Mouse (Mus musculus) cerebellum, postnatal 10 days (tissue): ENCODE data around the gene Atp6v0a2.
"Not testable (repeated sequence)": the region's sequence is repeated elsewhere in the genome, so short reads cannot be mapped to it uniquely, and the experiment has no call there.

Experiments used
- DNase-seq, 2 experiments: peaks; one replicate each; pipeline ENCODE4 v3.0.0; 2021; ENCODE audit warnings: mixed read lengths in 2 of 2

Atp6v0a2 gene

GRCm38 (mm10) chr5:124628448-124629363, at the start of gene Atp6v0a2:
TSS of gene Atp6v0a2 (plus strand) at chr5:124628576.
- DNase-seq: peak; percentile 98 to 99

GRCm38 (mm10) chr5:124578633-124579317, 49.6 kb upstream of the Atp6v0a2 start, which contains the start of the genes Eif2b1 and Gtf2h3:
TSS of gene Eif2b1 (minus strand) at chr5:124579131.
TSS of gene Gtf2h3 (plus strand) at chr5:124579140.
- peak; percentile 98 for DNase-seq

- DNase-seq: peak in 1 of 2 experiments; percentile 18
Measured at GRCm38 (mm10) chr5:124582515-124582914, 45.9 kb upstream of the Atp6v0a2 start.

GRCm38 (mm10) chr5:124592768-124593167, 35.6 kb upstream of the Atp6v0a2 start:
- no peak for DNase-seq

- peak; percentile 96 to 97 for DNase-seq
Measured at GRCm38 (mm10) chr5:124598224-124599174, 29.9 kb upstream of the Atp6v0a2 start.

GRCm38 (mm10) chr5:124599726-124600125, 28.6 kb upstream of the Atp6v0a2 start:
- DNase-seq: not testable (repeated sequence)

- peak; percentile 74 to 80 for DNase-seq
Measured at GRCm38 (mm10) chr5:124602349-124602748, 26.0 kb upstream of the Atp6v0a2 start.

GRCm38 (mm10) chr5:124604296-124604695, 24.1 kb upstream of the Atp6v0a2 start:
- DNase-seq: no peak

GRCm38 (mm10) chr5:124605041-124605622, 23.2 kb upstream of the Atp6v0a2 start:
- DNase-seq: no peak

GRCm38 (mm10) chr5:124610965-124611364, 17.4 kb upstream of the Atp6v0a2 start:
- DNase-seq: no peak

- DNase-seq: no peak
Measured at GRCm38 (mm10) chr5:124614709-124615108, 13.7 kb upstream of the Atp6v0a2 start.

- DNase-seq: no peak
Measured at GRCm38 (mm10) chr5:124618711-124619110, 9.7 kb upstream of the Atp6v0a2 start.

- DNase-seq: no peak
Measured at GRCm38 (mm10) chr5:124621362-124621761, 7.0 kb upstream of the Atp6v0a2 start.

GRCm38 (mm10) chr5:124622890-124623289, 5.5 kb upstream of the Atp6v0a2 start:
- DNase-seq: no peak

GRCm38 (mm10) chr5:124624291-124624690, 4.1 kb upstream of the Atp6v0a2 start:
- DNase-seq: no peak

GRCm38 (mm10) chr5:124629641-124630040, 1.3 kb downstream of the Atp6v0a2 start:
- peak in 1 of 2 experiments; percentile 25 for DNase-seq

GRCm38 (mm10) chr5:124631685-124632084, 3.3 kb downstream of the Atp6v0a2 start:
- DNase-seq: no peak

GRCm38 (mm10) chr5:124632461-124632860, 4.1 kb downstream of the Atp6v0a2 start:
- peak; percentile 33 to 46 for DNase-seq

GRCm38 (mm10) chr5:124633425-124633824, 5.0 kb downstream of the Atp6v0a2 start:
- DNase-seq: no peak

- DNase-seq: peak; percentile 65 to 74
Measured at GRCm38 (mm10) chr5:124635068-124635467, 6.7 kb downstream of the Atp6v0a2 start.

- DNase-seq: no peak
Measured at GRCm38 (mm10) chr5:124636139-124636538, 7.8 kb downstream of the Atp6v0a2 start.

GRCm38 (mm10) chr5:124636694-124637093, 8.3 kb downstream of the Atp6v0a2 start:
- no peak for DNase-seq
